Mouse (Mus musculus) CH12.LX (cell line): ENCODE results near the gene Slc22a17. TPM values are rescaled to one million over a fixed set of nuclear protein-coding genes. Genes with fewer than 3 reads are reported as not detected.
"Not testable (repeated sequence)": the region's sequence is repeated elsewhere in the genome, so short reads cannot be mapped to it uniquely, and the experiment has no call there.

Source experiments
- DNase-seq: peaks from one replicate; pipeline ENCODE4 v3.0.0-alpha.2; 2013; ENCODE audit errors: extremely low read depth
- H3K27ac ChIP-seq: 2 replicates; pipeline ENCODE4 v1.5.1; 2012; ENCODE audit warnings: low read depth, mild to moderate bottlenecking, control low read depth, moderate library complexity; ENCODE audit not compliant: insufficient read depth
- H3K27me3 ChIP-seq: replicated peaks from 2 replicates; pipeline ENCODE3; 2012; ENCODE audit warnings: inconsistent platforms
- H3K36me3 ChIP-seq, 2 experiments: replicated peaks in 1 of 2; 2 replicates each; pipeline versions ENCODE3 to v1.6.1; 2012; ENCODE audit warnings: inconsistent platforms in 1 of 2, low read length in 1 of 2, mild to moderate bottlenecking in 1 of 2, mixed read lengths in 1 of 2, moderate library complexity in 1 of 2; ENCODE audit not compliant: control insufficient read depth in 1 of 2, insufficient read depth in 1 of 2
- H3K4me1 ChIP-seq, 2 experiments: 2 replicates each; pipeline ENCODE4 v1.6.1; 2012; ENCODE audit warnings: inconsistent platforms in 1 of 2, moderate library complexity in 1 of 2; ENCODE audit not compliant: insufficient read depth in 2 of 2, control insufficient read depth in 1 of 2
- H3K4me2 ChIP-seq: 2 replicates; pipeline ENCODE4 v1.6.1; 2012; ENCODE audit warnings: low read depth, mild to moderate bottlenecking, control low read depth; ENCODE audit not compliant: poor library complexity, insufficient read depth, severe bottlenecking
- H3K4me3 ChIP-seq, 3 experiments: fragments of 150-350 bp in 1 of 3; sonication (generic) in 1 of 3; replicated peaks in 1 of 3; 2 replicates each; pipeline versions ENCODE3 to v1.5.1; 2011 to 2012; ENCODE audit warnings: low read depth in 2 of 3, low read length in 2 of 3, mild to moderate bottlenecking in 2 of 3, moderate library complexity in 2 of 3, control low read depth in 1 of 3, improper control_type of control experiment in 1 of 3, inconsistent platforms in 1 of 3, mixed read lengths in 1 of 3; ENCODE audit not compliant: poor library complexity in 1 of 3
- H3K79me2 ChIP-seq: replicated peaks from 2 replicates; pipeline ENCODE4 v1.6.1; 2012; ENCODE audit warnings: mild to moderate bottlenecking, moderate library complexity; ENCODE audit not compliant: control insufficient read depth, poor library complexity, insufficient read depth, severe bottlenecking; ENCODE audit errors: extremely low read depth
- H3K9ac ChIP-seq: 2 replicates; pipeline ENCODE4 v1.6.1; 2012; ENCODE audit warnings: low read depth, mild to moderate bottlenecking, control low read depth, moderate library complexity; ENCODE audit not compliant: insufficient read depth
- H3K9me3 ChIP-seq: replicated peaks from 2 replicates; pipeline ENCODE3; 2012; ENCODE audit warnings: low read length, inconsistent platforms, mixed read lengths
- CHD1 ChIP-seq: IDR thresholded peaks from 2 replicates; pipeline ENCODE4 v1.6.1; 2012; ENCODE audit warnings: low read depth, low read length, improper control_type of control experiment, inconsistent platforms
- CHD2 ChIP-seq: IDR thresholded peaks from 2 replicates; pipeline ENCODE4 v1.6.1; 2011; ENCODE audit warnings: low read length, improper control_type of control experiment
- CTCF ChIP-seq, 2 experiments: IDR thresholded peaks in 1 of 2; conservative IDR thresholded peaks in 1 of 2; 2 replicates each; pipeline ENCODE4 v1.5.1; 2011 to 2012; ENCODE audit warnings: low read depth in 2 of 2, low read length in 2 of 2, improper control_type of control experiment in 1 of 2, inconsistent platforms in 1 of 2, mild to moderate bottlenecking in 1 of 2, moderate library complexity in 1 of 2
- ELF1 ChIP-seq: IDR thresholded peaks from 2 replicates; pipeline ENCODE4 v1.6.1; 2014; ENCODE audit warnings: low read depth, mild to moderate bottlenecking, inconsistent platforms, low read length, improper control_type of control experiment
- EP300 ChIP-seq: IDR thresholded peaks from 2 replicates; pipeline ENCODE4 v1.6.1; 2011; ENCODE audit warnings: low read length, improper control_type of control experiment
- GABPA ChIP-seq: IDR thresholded peaks from 2 replicates; pipeline ENCODE4 v1.6.1; 2012; ENCODE audit warnings: low read depth, low read length, improper control_type of control experiment, inconsistent platforms; ENCODE audit not compliant: insufficient replicate concordance
- HCFC1 ChIP-seq: IDR thresholded peaks from 2 replicates; pipeline ENCODE4 v1.6.1; 2012; ENCODE audit warnings: low read depth, mild to moderate bottlenecking, inconsistent platforms, low read length, improper control_type of control experiment
- IRF4 ChIP-seq: IDR thresholded peaks from 2 replicates; pipeline ENCODE4 v1.6.1; 2014; ENCODE audit warnings: low read depth, mild to moderate bottlenecking, inconsistent platforms, low read length, improper control_type of control experiment
- JUN ChIP-seq: IDR thresholded peaks from 2 replicates; pipeline ENCODE4 v1.6.1; 2011; ENCODE audit warnings: low read depth, mild to moderate bottlenecking, low read length, improper control_type of control experiment, moderate library complexity; ENCODE audit not compliant: insufficient read depth
- KAT2A ChIP-seq: IDR thresholded peaks from 2 replicates; pipeline ENCODE4 v1.6.1; 2012; ENCODE audit warnings: low read length, improper control_type of control experiment, inconsistent platforms; ENCODE audit not compliant: insufficient replicate concordance
- MAFK ChIP-seq: IDR thresholded peaks from 2 replicates; pipeline ENCODE4 v1.6.1; 2011; ENCODE audit warnings: low read length, improper control_type of control experiment; ENCODE audit not compliant: insufficient replicate concordance
- MAX ChIP-seq: IDR thresholded peaks from 2 replicates; pipeline ENCODE4 v1.6.1; 2011; ENCODE audit warnings: low read length, improper control_type of control experiment
- MEF2A ChIP-seq: IDR thresholded peaks from 2 replicates; pipeline ENCODE4 v1.6.1; 2014; ENCODE audit warnings: low read depth, mild to moderate bottlenecking, inconsistent platforms, low read length, improper control_type of control experiment, borderline replicate concordance
- NELFE ChIP-seq: IDR thresholded peaks from 2 replicates; pipeline ENCODE4 v1.6.1; 2011; ENCODE audit warnings: low read depth, low read length, improper control_type of control experiment
- NRF1 ChIP-seq: IDR thresholded peaks from 2 replicates; pipeline ENCODE4 v1.6.1; 2014; ENCODE audit warnings: low read depth, mild to moderate bottlenecking, inconsistent platforms, low read length, improper control_type of control experiment, moderate library complexity
- RCOR1 ChIP-seq: conservative IDR thresholded peaks from 2 replicates; pipeline ENCODE4 v1.6.1; 2012; ENCODE audit warnings: low read depth, mild to moderate bottlenecking, inconsistent platforms, low read length, improper control_type of control experiment
- TBP ChIP-seq: conservative IDR thresholded peaks from 2 replicates; pipeline ENCODE4 v1.6.1; 2011; ENCODE audit warnings: low read depth, low read length, improper control_type of control experiment
- TCF12 ChIP-seq: IDR thresholded peaks from 2 replicates; pipeline ENCODE4 v1.6.1; 2014; ENCODE audit warnings: low read depth, mild to moderate bottlenecking, inconsistent platforms, low read length, improper control_type of control experiment
- USF1 ChIP-seq: IDR thresholded peaks from 2 replicates; pipeline ENCODE4 v1.6.1; 2014; ENCODE audit warnings: low read depth, mild to moderate bottlenecking, inconsistent platforms, low read length, improper control_type of control experiment
- ZC3H11A ChIP-seq: IDR thresholded peaks from 2 replicates; pipeline ENCODE4 v1.6.1; 2012; ENCODE audit warnings: low read depth, mild to moderate bottlenecking, inconsistent platforms, low read length, improper control_type of control experiment
- ZNF384 ChIP-seq: IDR thresholded peaks from 2 replicates; pipeline ENCODE4 v1.6.1; 2012; ENCODE audit warnings: low read depth, low read length, improper control_type of control experiment, inconsistent platforms
- dilution Hi-C: fragments of 300-500 bp; cut with MboI; formaldehyde crosslinking; loops from 2 replicates; pipeline ENCODE4 v1.14.3; 2020; ENCODE audit warnings: low sequenced_read_pairs; ENCODE audit not compliant: extremely low pct_unique_long_range_greater_than_20kb, extremely low pct_ligation_motif_present
- in situ Hi-C: fragments of 300-500 bp; cut with MboI; formaldehyde crosslinking; loops from 3 replicates; pipeline ENCODE4 v1.14.3; 2019; ENCODE audit warnings: low sequenced_read_pairs, low pct_ligation_motif_present, low pct_unique_long_range_greater_than_20kb, mixed read lengths
- polyA plus RNA-seq: library from polyadenylated mRNA; unstranded; fragments of >175 nt; gene quantifications from 2 replicates; pipeline ENCODE4 v1.2.1, GENCODE M21; 2012; ENCODE audit warnings: low read depth; ENCODE audit not compliant: insufficient read length
- total RNA-seq, 2 experiments: library from RNA; depleted of rRNA; stranded (reverse); fragments of 300-350 nt in 1 of 2; fragments of >200 nt in 1 of 2; gene quantifications; 2 replicates each; pipeline ENCODE4 v1.2.3; 2012 to 2014

The Slc22a17 gene
- total and polyA plus RNA-seq, 3 experiments: 0.04 to 1.1 (median 0.34) TPM

DNA sequence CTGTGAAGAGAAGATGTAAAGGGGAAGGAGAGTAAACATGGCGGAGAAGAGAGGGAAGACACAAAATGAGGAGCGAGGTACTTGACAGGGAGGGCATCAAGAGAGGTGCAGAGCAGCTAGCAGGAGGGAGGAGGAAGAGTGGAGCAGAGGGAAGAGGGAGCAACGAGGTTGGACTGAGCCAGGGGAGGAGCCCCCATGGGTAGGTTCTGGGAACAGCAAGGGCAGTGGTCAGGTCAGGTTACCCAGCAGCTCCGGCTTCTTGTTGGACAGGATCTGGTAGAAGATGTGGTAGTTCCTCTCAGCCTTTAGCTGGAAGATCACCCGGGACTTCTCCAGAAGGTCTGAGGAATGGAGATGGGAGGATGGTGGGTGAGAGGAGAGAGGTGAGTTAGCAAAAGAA is 48.6 kb upstream of the Slc22a17 start:
- no peak for TF ChIP-seq CTCF (conservative IDR thresholded peaks at IDR 0.05 in 1 of 2, IDR thresholded peaks at IDR 0.05 in 1 of 2; ENCODE audit: low read depth in 2 of 2, low read length in 2 of 2)
- TF ChIP-seq CHD1: no peak
- TF ChIP-seq GABPA: no peak
- TF ChIP-seq MEF2A: no peak
- TF ChIP-seq KAT2A: no peak
- no peak for TF ChIP-seq EP300
- TF ChIP-seq ZNF384: no peak
- no peak for TF ChIP-seq IRF4
- no peak for TF ChIP-seq TCF12
- no peak for TF ChIP-seq HCFC1
- no peak for TF ChIP-seq CHD2
- no peak for TF ChIP-seq TBP
- no peak for TF ChIP-seq USF1
- no peak for TF ChIP-seq MAFK
- TF ChIP-seq NRF1: no peak
- no peak for TF ChIP-seq ZC3H11A
- TF ChIP-seq RCOR1: no peak
- peaks cover 47% of the 10 kb centered on the region for H3K27me3 ChIP-seq
- H3K4me2 ChIP-seq: no peak overlapping the region
- peaks cover 9 to 25% of the 10 kb centered on the region in 2 experiments for H3K4me1 ChIP-seq
- dilution Hi-C loops (no loop called here), in situ Hi-C loops (loop anchor here (5.0 kb wide), 1 partner anchor 36 kb away; no protein-coding TSS in a partner anchor)
- H3K9ac ChIP-seq: no peak overlapping the region
- no peak for DNase-seq
- no peak overlapping the region for H3K4me3 ChIP-seq
- no peak overlapping the region for H3K27ac ChIP-seq
- H3K36me3 ChIP-seq: no peaks in the 10 kb centered on the region
- H3K79me2 ChIP-seq: no peaks in the 10 kb centered on the region
- peaks cover 2% of the 10 kb centered on the region for H3K9me3 ChIP-seq

DNA sequence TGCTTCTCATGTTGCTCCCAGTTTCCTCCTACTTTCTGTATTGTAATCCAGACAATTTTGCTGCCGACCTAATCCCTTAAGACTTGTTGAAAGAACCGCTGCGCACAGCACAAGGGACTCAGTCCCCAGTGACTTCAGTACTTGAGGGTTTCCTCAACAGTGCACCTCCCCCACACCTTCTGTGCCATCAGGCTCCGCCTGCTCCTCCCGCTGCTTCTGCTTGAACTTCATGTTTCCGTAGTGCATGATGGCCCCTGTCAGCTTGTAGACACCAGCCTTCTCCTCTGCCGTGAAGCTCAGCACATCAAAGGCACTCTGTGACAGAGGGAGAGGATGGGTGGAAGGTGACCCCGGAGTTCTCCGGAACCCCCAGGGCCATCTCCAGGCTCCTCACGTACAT is 47.8 kb upstream of the Slc22a17 start:
- TF ChIP-seq NRF1: 0 out of 2 replicates have a peak, but pooled peaks have one; percentile 22
- TF ChIP-seq IRF4: peak; percentile 31; the same call in 1 of the 2 replicates
- TF ChIP-seq JUN: no peak
- TF ChIP-seq ELF1: no peak
- peak; percentile 56; the same call in 1 of the 2 replicates for TF ChIP-seq CHD2
- TF ChIP-seq MAX: peak; percentile 55; the same call in 1 of the 2 replicates
- no peak for TF ChIP-seq KAT2A
- TF ChIP-seq NELFE: 0 out of 2 replicates have a peak, but pooled peaks have one; percentile 13
- peak; percentile 21; the same call in 1 of the 2 replicates for TF ChIP-seq TCF12
- TF ChIP-seq HCFC1: no peak
- Histone ChIP-seq H3K27me3 (peaks cover 43% of the 10 kb centered on the region), H3K79me2 (no peaks in the 10 kb centered on the region), H3K36me3 (no peaks in the 10 kb centered on the region), H3K4me2 (peak overlapping the region; percentile 62; the same call in 1 of the 2 replicates), H3K4me3 (peak overlapping the region in 1 of 3 experiments; percentile 17), H3K9ac (no peak overlapping the region), H3K4me1 (peaks cover 9 to 24% of the 10 kb centered on the region in 2 experiments), H3K9me3 (peaks cover 2% of the 10 kb centered on the region), H3K27ac (no peak overlapping the region)
- DNase-seq: peak; percentile 86
- dilution Hi-C loops: no loop called here
- in situ Hi-C loops: loop anchor here (5.0 kb wide), 1 partner anchor 37 kb away; no protein-coding TSS in a partner anchor

DNA sequence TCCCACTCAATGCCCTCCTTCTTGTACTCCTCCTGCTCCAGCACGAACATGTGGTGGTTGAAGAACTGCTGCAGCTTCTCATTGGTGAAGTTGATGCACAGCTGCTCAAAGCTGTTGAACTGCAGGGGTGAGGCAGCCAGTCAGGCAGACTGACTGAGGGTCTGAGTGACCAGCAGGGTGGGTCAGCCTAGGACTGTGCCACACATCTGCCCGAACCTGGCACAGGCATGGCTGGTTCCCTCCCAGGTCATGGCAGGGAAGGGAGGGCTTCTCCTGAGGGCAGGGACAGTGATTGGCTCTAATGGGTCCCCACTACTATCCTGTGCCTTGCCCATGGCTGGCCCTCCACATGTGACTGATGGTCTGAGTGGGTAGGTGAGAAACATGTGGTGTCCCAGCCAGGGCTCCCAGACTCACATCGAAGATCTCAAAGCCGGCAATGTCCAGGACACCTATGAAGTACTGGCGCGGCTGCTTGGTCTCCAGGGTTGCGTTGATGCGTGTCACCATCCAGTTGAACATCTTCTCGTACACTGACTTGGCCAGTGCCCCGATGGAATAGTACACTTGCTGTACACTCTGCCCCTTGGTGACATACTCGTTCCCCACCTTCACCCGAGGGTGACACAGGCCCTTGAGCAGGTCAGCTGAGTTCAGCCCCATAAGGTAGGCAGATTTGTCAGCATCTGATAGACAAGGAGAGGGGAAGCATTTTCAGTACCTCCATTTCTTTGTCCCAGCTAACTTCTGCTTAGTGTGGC is 47.1 kb upstream of the Slc22a17 start:
- H3K36me3 ChIP-seq, H3K79me2 ChIP-seq, H3K9ac ChIP-seq, DNase-seq, H3K27ac ChIP-seq, H3K4me3 ChIP-seq, H3K9me3 ChIP-seq, dilution Hi-C loops: not testable (repeated sequence)
- Histone ChIP-seq H3K27me3 (peaks cover 38% of the 10 kb centered on the region), H3K4me2 (0 out of 2 replicates have a peak overlapping the region, but pooled peaks have one; percentile 62), H3K4me1 (peaks cover 9 to 24% of the 10 kb centered on the region in 2 experiments)
- in situ Hi-C loops: loop anchor here (5.0 kb wide), 1 partner anchor 37 kb away; no protein-coding TSS in a partner anchor
